Mouse (Mus musculus): ENCODE results near the gene Ost4. TPM values are rescaled to one million over a fixed set of nuclear protein-coding genes. Genes with fewer than 3 reads are reported as not detected.

The Ost4 gene
- total RNA-seq, 2 experiments from 2014 or later, result 286 to 342 TPM

GRCm38 (mm10) chr5:30863852-30864251 lies 43.7 kb downstream of the Ost4 start:
- peak; percentile 45 for ATAC-seq (ENCODE audit: poor library complexity, severe bottlenecking)

- ATAC-seq (ENCODE audit: poor library complexity, severe bottlenecking), result no peak
Observed at GRCm38 (mm10) chr5:30856124-30856523, 51.5 kb downstream of the Ost4 start.

Other genes starting within 250 kb of the Ost4 start
- 190 and 250 TPM in 2 replicates for gene Cenpa, start 241.0 kb downstream of the Ost4 start, total RNA-seq (2015)
- gene Cenpa, start 241.0 kb downstream of the Ost4 start, total RNA-seq (2017), result 124 and 127 TPM in 2 replicates
- not detected in 2 replicates for gene Dpysl5, start 196.2 kb downstream of the Ost4 start, total RNA-seq (2015)
- gene Dpysl5, start 196.2 kb downstream of the Ost4 start, total RNA-seq (2017), result 0.41 TPM in 1 of 2 replicates, not detected in the other
- 0.25 and 0.98 TPM in 2 replicates for gene Mapre3, start 93.1 kb downstream of the Ost4 start, total RNA-seq (2015)
- gene Mapre3, start 93.1 kb downstream of the Ost4 start, total RNA-seq (2017), result 0.26 and 0.41 TPM in 2 replicates
- gene Tmem214, start 39.8 kb downstream of the Ost4 start, total RNA-seq (2015), result 11.9 and 20.2 TPM in 2 replicates
- 14.0 and 16.9 TPM in 2 replicates for gene Tmem214, start 39.8 kb downstream of the Ost4 start, total RNA-seq (2017)
- 5.7 and 7.1 TPM in 2 replicates for gene Agbl5, start 19.1 kb downstream of the Ost4 start, total RNA-seq (2015)
- 3.6 and 3.9 TPM in 2 replicates for gene Agbl5, start 19.1 kb downstream of the Ost4 start, total RNA-seq (2017)
- 20.2 and 20.3 TPM in 2 replicates for gene Emilin1, start 5.6 kb upstream of the Ost4 start, total RNA-seq (2015)
- 25.5 and 35.5 TPM in 2 replicates for gene Emilin1, start 5.6 kb upstream of the Ost4 start, total RNA-seq (2017)
- gene Khk, start 13.6 kb upstream of the Ost4 start, total RNA-seq (2015), result 92.3 and 93.8 TPM in 2 replicates
- gene Khk, start 13.6 kb upstream of the Ost4 start, total RNA-seq (2017), result 52.7 and 70.7 TPM in 2 replicates
- not detected in 2 replicates for gene Cgref1, start 37.8 kb upstream of the Ost4 start, total RNA-seq (2015)
- gene Cgref1, start 37.8 kb upstream of the Ost4 start, total RNA-seq (2017), result not detected in 2 replicates
- 66.3 and 72.1 TPM in 2 replicates for gene Preb, start 52.6 kb upstream of the Ost4 start, total RNA-seq (2015)
- gene Preb, start 52.6 kb upstream of the Ost4 start, total RNA-seq (2017), result 45.8 and 57.3 TPM in 2 replicates
- gene Tcf23, start 60.9 kb upstream of the Ost4 start, total RNA-seq (2015), result not detected in 2 replicates
- gene Tcf23, start 60.9 kb upstream of the Ost4 start, total RNA-seq (2017), result not detected in 2 replicates
- gene Atraid, start 140.5 kb upstream of the Ost4 start, total RNA-seq (2015), result 113 and 132 TPM in 2 replicates
- 88.5 and 103 TPM in 2 replicates for gene Atraid, start 140.5 kb upstream of the Ost4 start, total RNA-seq (2017)
- gene Slc5a6, start 141.1 kb upstream of the Ost4 start, total RNA-seq (2015), result 0.41 and 2.0 TPM in 2 replicates
- gene Slc5a6, start 141.1 kb upstream of the Ost4 start, total RNA-seq (2017), result 1.3 and 1.4 TPM in 2 replicates
- gene Cad, start 147.0 kb upstream of the Ost4 start, total RNA-seq (2015), result 5.1 and 9.4 TPM in 2 replicates
- 5.4 and 7.5 TPM in 2 replicates for gene Cad, start 147.0 kb upstream of the Ost4 start, total RNA-seq (2017)
- gene Dnajc5g, start 198.5 kb upstream of the Ost4 start, total RNA-seq (2015), result not detected in 2 replicates
- not detected in 2 replicates for gene Dnajc5g, start 198.5 kb upstream of the Ost4 start, total RNA-seq (2017)
- not detected in 2 replicates for gene Slc30a3, start 200.4 kb upstream of the Ost4 start, total RNA-seq (2015)
- gene Slc30a3, start 200.4 kb upstream of the Ost4 start, total RNA-seq (2017), result not detected in 2 replicates
- gene Trim54, start 208.9 kb upstream of the Ost4 start, total RNA-seq (2015), result not detected in 2 replicates
- gene Trim54, start 208.9 kb upstream of the Ost4 start, total RNA-seq (2017), result not detected in 2 replicates
- not detected in 2 replicates for gene Ucn, start 231.0 kb upstream of the Ost4 start, total RNA-seq (2015)
- gene Ucn, start 231.0 kb upstream of the Ost4 start, total RNA-seq (2017), result not detected in 2 replicates
- gene Mpv17, start 246.5 kb upstream of the Ost4 start, total RNA-seq (2015), result 30.3 and 40.5 TPM in 2 replicates
- 26.1 and 27.0 TPM in 2 replicates for gene Mpv17, start 246.5 kb upstream of the Ost4 start, total RNA-seq (2017)